Mouse (Mus musculus): ENCODE data around the gene Gpr142.

Gene Gpr142

DNA sequence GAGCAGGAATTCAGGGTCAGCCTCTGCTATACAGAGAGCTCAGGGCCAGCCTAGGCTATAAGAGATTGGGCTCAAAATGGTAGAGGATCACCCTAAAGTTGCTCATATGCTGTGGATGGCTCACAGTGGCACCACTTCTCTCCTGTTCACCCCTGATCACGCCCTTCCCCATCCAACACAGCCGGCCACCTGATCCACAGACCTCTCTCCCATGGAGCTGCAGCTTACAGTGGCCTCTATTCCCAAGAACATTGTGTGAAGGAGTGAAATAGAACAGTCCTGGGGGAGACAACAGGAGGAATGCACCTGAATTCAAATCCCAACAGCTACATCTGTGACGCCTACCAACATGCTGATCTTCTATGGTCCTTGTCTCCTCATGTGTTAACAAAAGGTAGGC, at the start of gene Gpr142:
Gene Gpr142, plus strand, starts transcription at position 301 of the 400 bp plus-strand sequence.
- no peak for DNase-seq

DNA sequence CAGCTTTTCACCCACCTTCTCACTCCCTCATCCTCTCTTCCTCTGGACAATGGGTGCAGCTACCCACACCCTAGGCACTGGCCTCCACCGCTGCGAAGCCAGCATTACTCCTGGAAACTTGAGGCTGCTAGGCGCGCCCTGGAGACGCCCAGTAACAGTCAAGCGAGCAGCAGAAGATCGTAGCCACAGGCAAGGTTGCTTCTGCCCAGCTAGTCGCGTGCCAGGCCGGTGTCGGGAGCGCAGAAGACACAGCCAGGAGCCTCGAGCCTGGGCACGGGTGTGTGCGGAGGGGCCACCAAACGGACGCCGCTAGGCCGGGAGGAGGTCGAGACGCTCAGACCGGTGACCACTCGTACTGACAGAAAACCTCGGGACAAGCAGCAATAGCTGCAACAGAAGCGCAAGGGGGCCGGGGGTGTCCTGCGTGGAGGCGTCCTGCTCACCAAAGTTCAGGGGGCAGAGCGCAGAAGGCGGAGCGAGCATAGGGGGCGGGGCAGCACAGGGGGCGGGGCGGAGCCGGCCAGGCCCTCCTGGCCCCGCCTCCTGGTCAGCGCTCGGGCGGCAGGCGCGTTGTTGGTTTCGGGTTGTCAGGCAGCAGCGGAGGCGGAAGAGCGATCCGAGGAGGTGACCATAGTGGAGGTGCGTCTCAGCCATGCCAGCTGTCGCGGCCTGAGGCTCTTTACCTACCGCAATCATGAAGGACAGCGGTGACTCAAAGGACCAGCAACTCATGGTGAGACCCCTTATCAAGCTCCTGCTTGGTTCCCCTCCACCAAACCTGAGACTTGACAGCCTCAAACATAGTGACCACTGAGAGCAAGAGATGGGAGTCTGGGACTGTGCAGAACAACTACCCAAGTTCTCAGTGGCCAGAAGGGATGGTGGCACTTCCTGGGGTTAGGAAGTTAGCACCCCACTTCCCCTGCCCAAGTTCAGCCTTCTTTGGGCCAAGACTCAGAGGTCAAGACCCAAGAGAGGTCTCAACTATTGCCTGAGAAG, 33.6 kb upstream of the Gpr142 start, which contains the start of gene Kif19a:
Gene Kif19a, plus strand, starts transcription at position 569 of the 999 bp plus-strand sequence.
- peak; percentile 39 for DNase-seq

DNA sequence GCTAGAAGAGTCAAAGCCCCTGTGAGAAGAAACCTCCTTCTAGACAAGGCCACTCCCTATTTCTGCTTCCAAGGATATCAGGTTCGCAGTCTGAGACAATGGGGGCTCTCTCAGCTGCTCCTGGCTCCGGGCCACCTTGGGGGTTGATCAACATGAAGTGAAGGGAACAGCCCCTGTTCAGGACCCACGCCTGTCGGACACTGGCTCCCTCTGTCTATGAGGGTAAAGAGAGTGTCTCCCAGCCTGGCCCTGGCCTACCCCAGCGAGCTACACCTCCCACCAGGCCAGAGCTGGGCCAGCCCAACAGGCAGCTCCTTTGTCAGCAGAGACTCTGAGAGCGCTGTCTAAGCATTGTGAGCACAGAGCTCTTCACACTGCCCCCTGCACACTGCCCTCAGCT, 28.8 kb upstream of the Gpr142 start:
- no peak for DNase-seq

DNA sequence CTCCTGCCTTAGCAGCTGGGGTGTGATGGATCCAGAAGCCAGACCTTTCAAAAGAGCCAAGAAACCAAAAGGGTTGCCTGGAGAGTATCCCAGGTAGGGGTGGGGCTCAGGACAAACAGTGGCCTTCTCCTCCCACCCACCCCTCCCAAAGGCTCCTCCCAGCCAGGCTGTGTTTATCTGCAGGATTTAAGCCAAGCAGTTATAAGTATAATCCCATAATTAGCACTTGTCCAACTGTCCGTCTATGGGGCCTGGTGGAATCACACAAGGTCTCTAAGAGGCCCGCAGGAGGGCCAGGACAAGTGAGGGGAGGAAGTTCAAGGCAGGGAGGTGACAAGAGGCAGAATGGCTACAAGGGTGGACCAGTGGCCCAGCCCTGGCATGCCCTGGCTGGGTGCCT, 26.8 kb upstream of the Gpr142 start:
- no peak for DNase-seq

DNA sequence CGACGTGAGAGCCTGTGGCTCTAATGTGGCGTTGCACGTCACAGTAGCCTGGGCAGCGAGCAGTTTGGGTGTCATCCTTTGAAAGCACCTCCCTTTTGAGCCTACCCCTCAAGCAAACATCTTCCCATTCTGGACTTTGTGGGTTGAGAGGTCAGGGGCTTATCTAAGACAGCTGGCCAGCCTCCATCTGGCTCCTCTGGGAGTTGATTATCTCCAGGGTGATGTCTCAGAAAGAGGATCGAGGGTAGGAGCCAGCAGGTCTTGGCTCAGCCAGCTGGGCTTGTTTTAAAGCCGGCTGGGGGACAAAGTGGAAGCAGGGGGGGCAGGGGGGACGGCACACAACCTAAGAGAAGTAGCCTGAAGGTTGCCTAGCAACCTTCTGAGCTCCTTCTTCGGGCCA, 18.6 kb upstream of the Gpr142 start:
- DNase-seq, result no peak

DNA sequence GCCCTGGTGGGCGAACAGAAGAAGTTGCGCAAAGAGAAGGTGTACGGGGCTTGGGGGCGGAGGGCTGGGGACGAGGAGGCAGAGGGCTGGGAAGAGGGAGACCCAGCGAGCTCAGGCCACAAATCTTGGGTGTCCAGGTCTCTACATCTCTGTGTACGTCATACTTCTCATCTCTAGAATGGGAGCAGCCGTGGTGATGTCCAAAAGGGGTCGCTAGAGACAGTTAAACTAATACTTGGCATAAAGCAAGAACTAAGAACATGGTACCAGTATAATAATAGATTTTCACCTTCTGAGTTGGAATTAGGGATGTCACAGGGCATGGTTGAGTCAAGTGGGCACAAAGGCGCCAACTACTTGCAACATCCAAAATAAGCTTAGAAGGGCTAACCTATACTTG, 12.8 kb upstream of the Gpr142 start:
- peak; percentile 37 for DNase-seq

DNA sequence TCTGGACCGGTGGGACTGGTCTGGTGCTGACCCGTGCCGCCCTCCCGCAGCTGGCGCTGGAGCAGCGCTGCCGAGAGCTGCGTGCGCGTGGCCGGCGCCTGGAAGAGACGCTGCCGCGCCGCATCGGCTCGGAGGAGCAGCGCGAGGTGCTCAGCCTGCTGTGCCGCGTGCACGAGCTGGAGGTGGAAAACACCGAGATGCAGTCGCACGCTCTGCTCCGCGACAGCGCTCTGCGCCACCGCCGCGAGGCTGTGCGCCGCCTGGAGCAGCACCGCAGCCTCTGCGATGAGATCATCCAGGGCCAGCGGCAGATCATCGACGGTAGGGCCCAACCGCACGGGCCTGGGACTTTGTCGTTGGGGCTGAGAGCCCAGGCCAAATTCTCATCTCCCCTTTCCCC, 12.4 kb upstream of the Gpr142 start:
- DNase-seq, result peak; percentile 26

DNA sequence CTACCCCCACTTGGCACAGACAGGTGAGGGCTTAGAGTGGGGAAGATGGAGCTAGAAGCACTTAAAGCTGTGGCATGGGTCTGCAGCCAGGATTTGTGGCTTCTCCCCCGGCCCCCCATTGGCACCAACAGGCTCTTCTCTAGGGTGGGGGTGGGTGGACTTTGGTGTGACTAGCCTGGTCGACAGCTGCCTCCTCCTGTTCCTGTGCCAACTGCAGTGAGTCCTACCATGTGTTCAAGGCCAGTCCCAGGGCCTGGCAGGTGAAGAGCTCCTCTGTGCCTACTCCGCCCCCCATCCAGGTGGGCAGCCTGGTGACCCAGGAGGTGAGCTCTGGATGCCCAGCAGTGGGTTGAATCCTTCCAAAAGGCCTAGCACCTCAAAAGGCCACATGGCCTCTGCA, 11.1 kb upstream of the Gpr142 start:
- DNase-seq, result peak; percentile 57

DNA sequence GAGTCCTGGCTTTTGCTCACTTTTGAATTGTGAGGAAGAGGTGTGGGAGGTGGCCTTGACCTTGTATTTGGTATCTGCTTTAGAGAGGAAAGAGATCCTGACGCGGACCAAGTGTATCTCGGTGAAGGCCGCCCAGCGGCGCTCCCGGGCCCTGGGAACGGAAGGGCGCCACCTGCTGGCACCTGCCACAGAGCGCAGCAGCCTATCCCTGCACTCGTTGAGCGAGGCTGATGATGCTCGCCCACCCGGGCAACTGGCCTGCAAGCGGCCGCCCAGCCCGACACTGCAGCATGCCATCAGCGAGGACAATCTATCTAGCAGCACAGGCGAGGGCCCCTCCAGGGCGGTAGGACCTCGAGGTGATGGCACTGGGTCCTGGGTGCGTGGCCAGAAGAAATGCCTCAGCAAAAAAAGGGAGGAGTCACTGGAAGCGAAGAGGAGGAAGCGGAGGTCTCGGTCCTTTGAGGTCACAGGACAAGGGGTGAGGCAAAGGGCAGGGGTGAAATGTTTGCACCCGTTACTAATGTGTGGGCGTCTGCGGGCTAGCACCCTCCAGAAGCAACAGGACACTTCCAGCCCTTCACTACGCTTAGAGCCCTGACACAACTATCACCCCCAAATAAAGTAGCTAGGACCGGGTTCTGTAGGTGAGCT, 9.5 kb upstream of the Gpr142 start:
- DNase-seq, result peak; percentile 86

DNA sequence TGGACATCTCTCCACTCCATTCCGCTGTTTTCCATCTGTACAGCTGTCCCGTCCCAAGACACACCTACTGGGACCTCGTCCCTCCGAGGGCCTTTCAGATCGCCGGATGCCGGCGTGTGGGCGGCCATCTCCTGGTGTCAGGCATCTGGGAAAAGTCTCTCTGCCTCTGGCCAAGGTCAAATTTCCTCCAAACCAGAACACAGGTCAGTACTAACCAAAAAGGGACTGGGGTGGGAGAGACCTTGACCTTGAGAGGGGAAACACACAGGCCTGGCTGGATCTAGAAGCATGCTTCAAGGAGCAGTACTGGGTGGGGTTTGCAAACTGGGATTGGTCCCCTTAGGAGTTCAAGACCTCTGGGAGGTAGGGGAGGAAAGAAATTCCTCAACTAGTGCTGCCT, 9.0 kb upstream of the Gpr142 start:
- DNase-seq, result peak; percentile 53

DNA sequence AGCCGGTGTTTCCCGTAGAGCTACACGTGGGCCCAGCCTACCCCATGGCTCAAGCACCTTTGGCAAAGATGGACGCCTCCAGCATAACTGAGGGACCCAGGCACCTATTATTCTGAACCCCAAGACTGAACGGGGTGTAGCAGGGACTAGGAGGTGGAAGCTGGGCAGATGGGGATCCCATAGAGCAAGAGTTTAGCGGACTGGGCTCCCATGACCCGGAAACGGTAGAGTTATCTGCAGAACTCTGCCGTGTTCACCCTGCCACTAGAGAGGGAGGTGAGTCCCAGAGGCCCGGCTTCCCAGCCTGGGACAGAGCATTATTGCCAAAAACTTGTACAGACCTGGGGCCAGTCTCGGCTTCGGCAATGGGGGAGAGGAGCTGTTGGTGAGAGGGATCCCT, 8.6 kb upstream of the Gpr142 start:
- DNase-seq, result peak; percentile 64

DNA sequence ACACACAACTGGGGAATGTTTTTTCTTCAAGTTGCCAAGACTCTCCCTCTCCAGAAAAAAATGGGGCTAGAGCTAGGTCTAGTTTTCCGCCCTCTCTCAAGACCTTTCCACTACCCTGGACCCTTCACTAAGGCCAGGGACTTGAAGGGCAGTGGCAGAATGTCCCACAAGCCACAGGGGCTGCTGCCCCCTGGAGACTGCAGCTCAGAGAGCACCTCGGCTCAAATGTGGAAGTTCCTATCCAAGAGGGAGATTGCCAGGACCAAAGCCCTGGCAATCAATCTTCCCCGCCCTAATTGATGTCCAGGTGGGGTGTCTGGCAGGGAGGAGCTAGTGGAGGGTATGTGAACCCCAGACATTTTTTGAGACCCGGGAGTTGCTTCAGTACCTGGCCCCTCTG, 7.9 kb upstream of the Gpr142 start:
- DNase-seq, result peak; percentile 58

DNA sequence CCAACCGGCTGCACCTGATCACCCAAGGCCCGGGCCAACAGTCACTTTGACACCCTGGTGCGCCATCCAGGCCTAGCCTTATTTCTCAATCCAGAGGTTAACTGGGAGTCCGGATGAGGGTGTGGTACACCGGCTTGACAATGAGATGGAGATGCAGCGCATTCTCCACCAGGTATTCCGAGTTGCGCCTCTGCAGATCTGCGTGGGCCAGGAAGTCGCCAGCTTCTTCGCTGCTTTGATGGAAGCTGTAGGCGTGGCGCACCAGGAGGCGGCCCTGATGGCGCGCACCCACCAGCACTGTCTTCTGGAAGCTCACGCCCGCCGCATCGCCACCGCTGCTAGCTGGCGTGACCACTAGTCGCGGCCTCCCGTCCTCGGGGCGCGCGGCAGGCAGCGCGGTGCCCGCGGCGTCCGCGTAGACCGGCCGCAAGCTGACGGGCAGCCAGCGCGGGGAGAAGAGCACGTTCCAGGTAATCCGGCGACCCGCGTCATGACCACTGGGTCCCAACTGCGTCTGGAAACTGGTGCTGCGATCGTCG, 7.3 kb upstream of the Gpr142 start:
- peak; percentile 70 for DNase-seq

DNA sequence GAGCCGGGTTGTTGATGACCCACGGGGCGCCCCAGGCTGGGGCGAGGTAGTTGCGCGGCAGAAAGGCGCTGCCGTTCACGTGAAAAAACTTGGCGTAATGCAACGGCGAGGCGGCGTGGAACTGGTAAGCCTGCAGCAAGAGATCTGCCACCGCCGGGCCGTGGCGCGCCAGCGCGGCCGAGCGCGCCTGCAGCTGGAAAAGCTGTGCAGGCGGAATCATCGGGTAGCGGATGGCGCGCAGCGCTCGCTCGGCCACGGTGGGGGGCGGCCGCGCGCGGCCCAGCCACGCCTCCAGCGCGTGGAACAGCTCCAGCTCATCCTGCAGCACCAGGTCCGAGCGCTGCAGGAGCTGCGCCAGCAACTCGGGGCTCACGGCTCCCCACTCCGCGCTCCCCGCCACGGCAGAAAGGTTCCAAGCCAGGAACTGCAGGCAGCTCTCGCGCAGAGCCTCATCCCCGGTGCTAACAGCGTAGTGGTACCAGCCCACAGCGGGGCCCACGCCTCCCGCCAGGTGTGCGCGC, 6.8 kb upstream of the Gpr142 start:
- DNase-seq, result peak; percentile 85

DNA sequence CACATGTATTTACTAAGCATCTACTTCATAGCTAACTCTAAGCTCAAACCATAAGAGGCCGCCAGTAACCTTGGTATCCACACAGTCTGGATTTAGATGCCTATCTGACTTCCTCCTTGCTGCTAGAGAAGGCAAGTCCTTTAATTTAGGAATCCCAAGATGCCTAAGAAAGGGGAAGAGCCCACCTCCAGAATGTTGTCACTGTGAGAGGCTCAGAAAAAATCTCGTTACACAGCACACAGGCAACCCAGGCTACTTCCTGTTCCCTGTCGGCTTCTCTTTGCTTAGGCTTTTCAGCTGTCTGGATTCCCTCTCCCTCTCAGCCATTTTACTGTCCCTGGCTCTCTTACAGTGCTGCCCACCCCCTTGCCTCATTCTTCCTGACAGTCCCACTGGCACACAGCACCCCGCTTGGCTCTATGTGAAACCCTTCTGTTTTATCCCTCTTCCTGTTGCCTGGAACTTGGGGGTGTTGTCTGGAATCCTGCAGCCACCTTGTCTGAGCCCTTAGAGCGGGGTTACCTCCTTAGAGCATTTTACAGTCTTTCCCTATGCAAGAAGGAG, 5.7 kb upstream of the Gpr142 start:
- peak; percentile 49 for DNase-seq

DNA sequence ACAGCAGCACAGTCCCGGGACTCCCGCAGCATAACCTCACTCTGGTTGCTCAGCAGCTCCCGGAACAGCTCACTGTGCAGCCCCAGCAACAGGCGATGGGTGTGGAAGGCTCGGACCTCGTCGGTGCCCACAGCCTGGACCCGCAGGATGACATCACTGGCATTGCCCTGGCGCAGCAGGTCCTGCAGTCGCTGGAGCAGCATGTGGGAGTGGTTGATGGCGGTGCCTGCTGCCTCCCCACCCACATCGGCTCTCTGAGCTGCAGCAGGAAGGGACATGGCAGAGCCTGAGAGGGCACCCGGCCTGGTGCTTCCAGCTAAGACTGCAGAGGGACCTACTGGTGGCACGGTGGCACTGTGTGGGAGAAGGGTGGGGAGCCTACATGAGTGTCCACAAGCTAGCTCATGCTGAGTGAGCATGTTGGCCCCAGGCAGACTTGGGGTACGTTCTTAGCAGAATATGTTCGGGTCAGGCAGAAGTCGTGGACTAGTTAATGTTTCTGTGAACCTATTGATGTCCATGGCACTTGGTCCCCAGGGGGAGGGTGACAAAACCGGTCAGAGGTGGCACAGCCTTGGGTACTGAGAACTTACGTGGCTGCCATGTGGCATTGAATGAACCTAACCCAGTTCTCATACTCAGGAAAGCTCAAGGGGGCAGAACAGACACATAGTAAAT, 4.7 kb upstream of the Gpr142 start:
- DNase-seq, result peak; percentile 73

DNA sequence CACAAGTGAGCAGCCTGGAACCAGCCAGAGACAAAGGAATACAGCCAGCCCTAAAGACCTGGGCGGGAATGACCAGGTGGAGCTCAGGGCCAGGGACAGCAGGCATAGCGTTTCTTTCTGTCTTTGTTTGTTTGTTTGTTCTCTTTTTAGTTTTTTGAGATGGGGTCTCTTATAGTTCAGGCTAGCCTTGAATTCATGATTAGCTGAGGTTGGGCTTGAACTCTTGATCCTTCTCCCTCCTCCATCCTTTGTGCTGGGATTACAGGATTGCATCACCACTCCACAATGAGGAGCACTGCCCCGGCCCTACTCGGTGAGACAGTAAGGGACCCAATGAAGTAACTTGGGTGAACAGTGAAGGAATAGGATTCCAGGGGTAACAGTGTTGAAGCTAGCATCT, 4.0 kb upstream of the Gpr142 start:
- no peak for DNase-seq

DNA sequence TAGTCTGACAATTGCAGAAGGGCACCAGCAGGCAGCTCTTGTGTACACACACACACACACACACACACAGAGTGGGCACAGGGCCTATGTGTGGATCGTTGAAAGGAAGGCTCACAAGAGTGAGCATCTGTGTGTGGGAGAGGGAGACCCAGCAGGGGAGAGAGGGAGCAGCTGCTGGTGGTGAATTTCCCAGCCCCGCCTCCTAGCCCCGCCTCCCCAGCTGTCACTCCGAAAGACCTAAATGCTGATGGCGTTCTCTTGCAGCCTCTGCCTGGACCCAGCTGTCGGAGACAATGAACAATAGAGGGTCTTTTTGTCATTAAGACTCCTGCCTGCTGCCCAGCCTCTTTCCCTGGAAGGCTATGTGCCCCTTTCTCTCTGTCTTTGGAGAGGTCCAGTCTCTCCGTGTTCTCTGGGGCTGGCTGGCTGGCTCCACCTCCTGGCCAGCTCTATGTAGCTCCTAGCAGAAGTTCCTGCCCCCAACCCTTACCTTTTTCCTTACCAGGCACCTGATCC, 3.4 kb upstream of the Gpr142 start:
- peak; percentile 96 for DNase-seq

DNA sequence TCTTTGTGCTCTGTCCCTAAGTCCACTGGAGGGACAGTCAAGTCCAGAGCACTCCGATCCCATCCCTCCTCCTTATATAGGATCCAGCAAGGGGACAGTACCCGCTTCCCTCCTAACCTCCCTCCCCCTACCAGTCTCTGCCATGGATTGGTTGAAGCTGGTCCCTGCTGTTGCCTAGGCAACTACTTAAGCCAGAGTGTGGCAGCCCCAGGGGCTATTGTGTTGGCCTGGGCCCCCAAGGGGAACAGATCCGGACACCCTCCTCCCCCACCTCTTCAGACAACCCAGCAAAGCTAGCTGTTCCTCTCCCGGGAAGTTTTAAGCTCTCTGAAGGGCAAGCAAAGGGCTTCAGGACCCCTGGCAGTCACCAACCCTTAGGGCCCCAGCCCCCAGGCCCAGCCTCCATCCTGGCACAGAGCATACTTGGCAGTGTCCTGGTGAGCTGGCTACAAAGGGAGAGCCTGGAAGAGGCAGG, 2.8 kb upstream of the Gpr142 start, which contains the start of gene Btbd17:
Gene Btbd17, minus strand, starts transcription at position 98 of the 475 bp plus-strand sequence.
- peak; percentile 81 for DNase-seq

DNA sequence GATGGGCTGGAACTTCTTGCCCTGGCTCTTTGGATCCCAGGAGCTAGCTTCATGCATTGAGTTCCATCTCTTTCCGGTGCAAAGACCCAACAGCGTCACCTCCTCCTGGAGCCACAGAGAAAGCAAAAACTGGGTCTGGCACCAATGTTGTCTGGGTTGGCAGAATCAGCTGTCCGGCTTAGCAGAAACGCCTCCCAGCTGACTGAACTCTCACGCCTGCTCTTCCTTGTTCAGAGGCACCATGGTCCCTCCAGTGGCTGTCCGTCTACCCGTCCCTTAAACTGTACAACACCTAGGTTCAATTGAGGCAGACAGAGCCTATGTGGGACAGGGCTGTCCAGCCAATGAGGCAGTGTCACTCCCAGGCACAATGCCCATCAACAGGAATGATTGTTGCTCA, 1.5 kb upstream of the Gpr142 start:
- peak; percentile 48 for DNase-seq

DNA sequence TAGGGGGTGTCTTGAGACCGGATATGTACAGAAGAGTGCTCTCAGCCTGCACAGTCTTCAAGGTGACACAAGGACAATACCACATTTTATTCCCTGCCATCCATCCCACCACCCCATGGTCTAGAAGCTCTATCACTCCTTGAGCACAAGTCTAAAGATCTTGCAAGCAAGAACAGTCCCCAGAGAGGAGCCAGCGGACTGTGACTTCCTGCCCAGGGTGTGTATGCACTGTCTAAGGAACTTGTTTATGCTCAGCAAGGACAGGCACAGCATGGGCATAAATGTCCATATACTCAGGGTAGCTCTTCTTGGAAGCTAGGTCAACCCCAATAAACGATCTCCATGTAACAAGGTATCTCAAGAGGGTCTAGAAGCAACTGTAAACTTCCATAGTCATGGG, 743 bp upstream of the Gpr142 start:
- DNase-seq, result no peak

DNA sequence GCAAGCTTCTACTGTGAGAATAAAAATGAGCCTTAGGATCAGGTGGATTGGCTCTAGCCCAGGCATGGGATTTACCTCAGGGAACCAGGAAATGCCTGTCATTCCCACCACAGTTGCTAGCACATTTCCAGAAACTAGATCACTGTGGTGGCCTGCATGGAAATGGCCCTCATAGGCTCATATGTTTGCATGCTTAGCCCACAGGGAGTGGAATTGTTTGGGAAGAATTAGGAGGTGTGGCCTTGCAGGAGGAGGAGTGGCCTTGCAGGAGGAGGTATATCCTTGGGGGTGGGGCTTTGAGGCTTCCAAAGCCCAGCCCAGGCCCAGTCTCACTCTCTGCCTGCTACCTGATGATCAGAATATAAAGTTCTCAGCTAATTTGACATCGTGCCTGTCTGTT, 3.2 kb downstream of the Gpr142 start:
- peak; percentile 44 for DNase-seq
